26 mouse cellular contexts compared by ENCODE assay signal in the genomic region with DNA sequence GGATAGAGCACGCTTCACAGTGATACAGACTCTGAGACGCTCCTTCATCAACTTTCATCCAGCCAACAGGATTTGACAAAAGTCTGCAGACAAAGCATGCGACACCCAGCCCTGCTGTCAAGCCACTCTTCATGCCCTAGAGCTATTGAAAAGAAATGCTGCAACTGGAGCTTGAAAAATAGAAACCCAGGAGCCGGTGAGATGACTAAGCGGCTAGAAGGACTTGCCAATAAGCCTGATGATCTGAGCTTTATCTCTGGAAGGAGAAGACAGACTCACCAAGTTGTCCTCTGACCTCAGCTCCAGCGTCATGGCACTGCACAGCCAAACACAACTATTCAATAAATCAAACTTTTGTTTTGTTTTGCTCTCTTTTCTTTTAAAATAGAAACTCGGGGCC. TPM values are rescaled to one million over a fixed set of nuclear protein-coding genes. Genes with fewer than 3 reads are reported as not detected.
A peak's percentile ranks its signal among the peaks of the same experiment; 100 is the strongest.
DNase-seq lines count a peak whose midpoint lies in the region; ATAC-seq and TF ChIP-seq lines count a peak whose summit lies in the region.
"Had no signal": no experiment of that assay in that cellular context is flagged by ENCODE, and none has a peak within 500 bp of the region (broad histone marks: within the 10 kb centered on the region; RNA-seq: fewer than 3 reads in every experiment).

No protein-coding gene starts in this region.

- no peak for DNase-seq in frontal cortex, postnatal 14 days (ENCODE audit: low spot score in 2 of 2)
- DNase-seq in NIH3T3 (ENCODE audit: low read depth): peak; percentile 76
- DNase-seq in adrenal gland, postnatal 10 days: peak; percentile 18
- DNase-seq in brain, adult 2 months (ENCODE audit: low read depth, low spot score): peak; percentile 23
- no peak for DNase-seq in lung, postnatal 10 days
- no peak for DNase-seq in left cerebral cortex, postnatal 25 days (ENCODE audit: low spot score in 2 of 2)
- DNase-seq in stomach, postnatal 0 days (ENCODE audit: low spot score): no peak
- DNase-seq: B cell, adult 2 months; cerebellum, adult 11 months; cerebellum, adult 8-10 months; cerebellum, postnatal 14 days; forebrain, postnatal 0 days; gastrocnemius, postnatal 36 days; heart, adult 11 months; heart, postnatal 4 days; kidney, adult 11 months had no signal

- H3K4me2 ChIP-seq in stomach, postnatal 0 days (replicated peaks; ENCODE audit: low read depth): no peak overlapping the region
- H3K4me2 ChIP-seq: embryonic facial prominence, embryonic 13.5 days; forebrain, embryonic 13.5 days; heart, embryonic 13.5 days; hindbrain, embryonic 13.5 days had no signal

- H3K9ac ChIP-seq in stomach, postnatal 0 days (ENCODE audit: low read length): no peak overlapping the region
- H3K9ac ChIP-seq: embryonic facial prominence, embryonic 13.5 days; forebrain, embryonic 13.5 days; forebrain, postnatal 0 days; heart, embryonic 13.5 days; hindbrain, embryonic 13.5 days had no signal

- no peaks in the 10 kb centered on the region for H3K9me3 ChIP-seq in stomach, postnatal 0 days (ENCODE audit: control insufficient read depth, low read length)
- H3K9me3 ChIP-seq: embryonic facial prominence, embryonic 13.5 days had no signal

- no peak for TF ChIP-seq CTCF in stomach, postnatal 0 days (IDR thresholded peaks at IDR 0.05; ENCODE audit: low read depth)

- H3K36me3 ChIP-seq in stomach, postnatal 0 days (ENCODE audit: control insufficient read depth, insufficient read depth, low read length): no peaks in the 10 kb centered on the region
- H3K36me3 ChIP-seq: embryonic facial prominence, embryonic 13.5 days; G1E; heart, embryonic 13.5 days; hindbrain, embryonic 13.5 days had no signal

- peak; percentile 20; the same call in 1 of the 2 replicates for ATAC-seq in frontal cortex, adult (ENCODE audit: low TSS enrichment)
- ATAC-seq in stomach, postnatal 0 days (ENCODE audit: low FRiP score, low TSS enrichment): no peak
- ATAC-seq: activated CD4-positive, CD25-positive, alpha-beta regulatory T cell, adult 4 months; CD4-positive, CD25-positive, alpha-beta regulatory T cell, adult 4 months; forebrain, embryonic 13.5 days; forebrain, postnatal 0 days; hindbrain, postnatal 0 days; Patski had no signal

- no peaks in the 10 kb centered on the region for H3K27me3 ChIP-seq in stomach, postnatal 0 days (ENCODE audit: control insufficient read depth, insufficient read depth, low read length)
- H3K27me3 ChIP-seq: embryonic facial prominence, embryonic 13.5 days; forebrain, embryonic 13.5 days; heart, embryonic 13.5 days; hindbrain, embryonic 13.5 days; Patski had no signal

- TF ChIP-seq EP300 in stomach, postnatal 0 days (optimal IDR thresholded peaks at IDR 0.05): no peak

- H3K4me3 ChIP-seq in stomach, postnatal 0 days (ENCODE audit: low read depth, low read length): no peak overlapping the region
- H3K4me3 ChIP-seq: embryonic facial prominence, embryonic 13.5 days; forebrain, embryonic 13.5 days; heart, embryonic 13.5 days; hindbrain, embryonic 13.5 days had no signal

- WGBS in stomach, postnatal 0 days: 60% methylated on average over 7 of the region's 7 CpGs

- intact Hi-C loops in left cerebral cortex, postnatal 25 days (cut with DNase I): no loop called here

- H3K4me1 ChIP-seq in stomach, postnatal 0 days (replicated peaks; ENCODE audit: control insufficient read depth, insufficient read depth): no peaks in the 10 kb centered on the region
- H3K4me1 ChIP-seq: embryonic facial prominence, embryonic 13.5 days; forebrain, embryonic 13.5 days; heart, embryonic 13.5 days; hindbrain, embryonic 13.5 days had no signal

- H3K27ac ChIP-seq in stomach, postnatal 0 days (replicated peaks): no peak overlapping the region
- H3K27ac ChIP-seq: embryonic facial prominence, embryonic 13.5 days; forebrain, embryonic 13.5 days; heart, embryonic 13.5 days; hindbrain, embryonic 13.5 days; hindbrain, postnatal 0 days had no signal

RNA-seq across cellular contexts. Expression of a gene that starts 54.0 kb away (rescaled TPM):
- 10 to 100 TPM; 33.1 to 37.0 TPM for total RNA-seq in adrenal gland, postnatal 10 days (2021)
- 100 to 1,000 TPM in 1 of 2 experiments, 10 to 100 TPM in 1; 83.7 to 110 TPM for total RNA-seq in left cerebral cortex, postnatal 25 days (2021)
- 3.5 and 3.6 TPM in 2 replicates for polyA plus RNA-seq in stomach, postnatal 0 days (2015; fragmentation: Nextera tagmentation; extraction: Ambion mirVana)

Comparison
In these comparisons a context has a peak if more than half of its experiments do, and no peak if none do; other contexts are left out.
1. DNase-seq: peak in NIH3T3 (single experiment), adrenal gland, postnatal 10 days (single experiment) and brain, adult 2 months (single experiment); none in frontal cortex, postnatal 14 days (0 of 2), lung, postnatal 10 days (single experiment), left cerebral cortex, postnatal 25 days (0 of 2) and stomach, postnatal 0 days (single experiment).